Mouse (Mus musculus): Measurements from ENCODE around the gene Dnase2a. TPM values are rescaled to one million over a fixed set of nuclear protein-coding genes. Genes with fewer than 3 reads are reported as not detected.
"Not testable (repeated sequence)": the region's sequence is repeated elsewhere in the genome, so short reads cannot be mapped to it uniquely, and the experiment has no call there.

The Dnase2a gene
- polyA plus RNA-seq, 1 experiment from 2014 or later, result 10.1 TPM

DNA sequence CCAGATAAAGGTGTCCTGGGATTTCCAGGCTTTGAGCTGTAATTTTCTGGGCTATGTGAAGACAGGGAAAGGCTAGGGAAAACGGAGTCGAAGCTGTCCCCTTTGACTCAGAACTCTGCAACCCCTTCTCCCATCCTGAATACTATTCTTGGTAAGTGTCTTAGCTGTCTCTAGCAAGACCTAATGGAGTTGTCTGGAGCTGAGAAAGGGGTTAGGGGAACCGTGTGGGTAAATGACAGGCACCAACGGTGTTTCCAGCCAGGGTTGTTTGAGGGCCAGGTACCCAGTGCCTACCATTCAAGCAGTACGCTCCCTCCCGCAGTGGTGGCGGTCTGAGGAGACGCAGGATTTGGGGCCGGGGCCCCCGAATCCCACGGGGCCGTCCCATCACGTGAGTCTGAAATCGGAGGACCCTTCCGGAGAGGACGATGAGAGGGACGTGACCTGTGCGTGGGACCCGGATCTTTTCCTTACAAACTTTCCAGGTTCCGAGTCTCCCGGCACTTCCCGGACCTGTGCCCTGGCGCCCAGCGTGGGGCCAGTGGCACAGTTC is 5.9 kb upstream of the Dnase2a start:
- Histone ChIP-seq H3K9ac (ENCODE audit: low read depth, low read length) (peak overlapping the region; percentile 77), H3K27ac (replicated peaks; ENCODE audit: low read depth, low read length) (peak overlapping the region; percentile 59; the same call in 1 of the 2 replicates), H3K4me3 (ENCODE audit: low read depth, low read length) (peak overlapping the region; percentile 60), H3K36me3 (ENCODE audit: control insufficient read depth, insufficient read depth, low read length) (no peaks in the 10 kb centered on the region), H3K4me2 (ENCODE audit: low read depth, low read length) (peak overlapping the region; percentile 94), H3K9me3 (ENCODE audit: control insufficient read depth, low read length) (no peaks in the 10 kb centered on the region), H3K4me1 (ENCODE audit: control insufficient read depth, insufficient read depth, low read length) (no peaks in the 10 kb centered on the region), H3K27me3 (replicated peaks; ENCODE audit: control insufficient read depth, insufficient read depth, low read length) (no peaks in the 10 kb centered on the region)
- 6% methylated on average over 17 of the region's 24 CpGs for WGBS
- peak; percentile 35 for DNase-seq (ENCODE audit: low spot score)
- no peak; the same call in 1 of the 2 replicates for ATAC-seq (ENCODE audit: low read depth)

GRCm38 (mm10) chr8:84902920-84903661 is 5.3 kb upstream of the Dnase2a start:
- Histone ChIP-seq H3K4me3 (ENCODE audit: low read depth, low read length) (peak overlapping the region; percentile 60), H3K9me3 (ENCODE audit: control insufficient read depth, low read length) (no peaks in the 10 kb centered on the region), H3K27ac (replicated peaks; ENCODE audit: low read depth, low read length) (peak overlapping the region; percentile 59; the same call in 1 of the 2 replicates), H3K4me1 (ENCODE audit: control insufficient read depth, insufficient read depth, low read length) (no peaks in the 10 kb centered on the region), H3K4me2 (ENCODE audit: low read depth, low read length) (peak overlapping the region; percentile 94), H3K36me3 (ENCODE audit: control insufficient read depth, insufficient read depth, low read length) (no peaks in the 10 kb centered on the region), H3K27me3 (replicated peaks; ENCODE audit: control insufficient read depth, insufficient read depth, low read length) (no peaks in the 10 kb centered on the region), H3K9ac (ENCODE audit: low read depth, low read length) (peak overlapping the region; percentile 77)
- peak; percentile 90 for DNase-seq (ENCODE audit: low spot score)
- peak; percentile 91 for ATAC-seq (ENCODE audit: low read depth)
- under 1% methylated on average over 27 of the region's 68 CpGs for WGBS

- 0 out of 2 replicates have a peak, but pooled peaks cover under 1% of the 10 kb centered on the region for H3K27me3 ChIP-seq (replicated peaks; ENCODE audit: control insufficient read depth, insufficient read depth, low read length)
- H3K4me2 ChIP-seq (ENCODE audit: low read depth, low read length), result no peak overlapping the region
- DNase-seq (ENCODE audit: low spot score), result no peak
- H3K4me3 ChIP-seq (ENCODE audit: low read depth, low read length), result no peak overlapping the region
- no peak overlapping the region for H3K9ac ChIP-seq (ENCODE audit: low read depth, low read length)
- ATAC-seq (ENCODE audit: low read depth), result no peak
- peaks cover 5% of the 10 kb centered on the region; the same call in 1 of the 2 replicates for H3K4me1 ChIP-seq (ENCODE audit: control insufficient read depth, insufficient read depth, low read length)
- H3K36me3 ChIP-seq (ENCODE audit: control insufficient read depth, insufficient read depth, low read length), result no peaks in the 10 kb centered on the region
- WGBS, result 87% methylated on average over 7 of the region's 7 CpGs
- H3K9me3 ChIP-seq (ENCODE audit: control insufficient read depth, low read length), result no peaks in the 10 kb centered on the region
- no peak overlapping the region for H3K27ac ChIP-seq (replicated peaks; ENCODE audit: low read depth, low read length)
These were observed 4.0 kb upstream of the Dnase2a start for GRCm38 (mm10) chr8:84904351-84904750.

DNA sequence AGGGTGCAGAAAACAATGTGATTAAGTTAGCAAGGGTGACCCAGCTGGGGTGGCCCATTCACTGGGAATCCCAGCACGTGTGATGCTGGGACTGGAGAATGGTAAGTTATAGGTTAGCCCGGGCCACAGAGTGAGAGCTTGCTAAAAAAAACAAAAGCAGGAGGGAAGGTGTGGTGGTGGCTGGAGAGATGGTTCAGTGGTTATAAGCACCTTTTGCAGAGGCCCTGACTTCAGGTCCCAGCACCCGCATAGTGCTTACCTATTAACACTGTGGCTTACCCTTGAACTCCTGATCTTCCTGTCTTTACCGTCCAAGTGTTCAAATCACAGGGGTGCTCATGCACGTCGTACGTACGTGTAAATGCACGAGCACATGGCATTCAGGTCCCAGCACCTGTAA is 1.3 kb upstream of the Dnase2a start:
- H3K9me3 ChIP-seq (ENCODE audit: control insufficient read depth, low read length), result no peaks in the 10 kb centered on the region
- WGBS, result 91% methylated on average over 9 of the region's 9 CpGs
- H3K9ac ChIP-seq (ENCODE audit: low read depth, low read length), result no peak overlapping the region
- peaks cover 16% of the 10 kb centered on the region for H3K27me3 ChIP-seq (replicated peaks; ENCODE audit: control insufficient read depth, insufficient read depth, low read length)
- H3K36me3 ChIP-seq (ENCODE audit: control insufficient read depth, insufficient read depth, low read length), result no peaks in the 10 kb centered on the region
- H3K27ac ChIP-seq (replicated peaks; ENCODE audit: low read depth, low read length), result no peak overlapping the region
- H3K4me1 ChIP-seq (ENCODE audit: control insufficient read depth, insufficient read depth, low read length), result peaks cover 9% of the 10 kb centered on the region; the same call in 1 of the 2 replicates
- no peak for DNase-seq (ENCODE audit: low spot score)
- no peak overlapping the region for H3K4me3 ChIP-seq (ENCODE audit: low read depth, low read length)
- no peak overlapping the region for H3K4me2 ChIP-seq (ENCODE audit: low read depth, low read length)
- ATAC-seq (ENCODE audit: low read depth), result no peak

GRCm38 (mm10) chr8:84907493-84907892 is 867 bp upstream of the Dnase2a start:
- Histone ChIP-seq H3K4me2 (ENCODE audit: low read depth, low read length) (no peak overlapping the region), H3K9me3 (ENCODE audit: control insufficient read depth, low read length) (no peaks in the 10 kb centered on the region), H3K27ac (replicated peaks; ENCODE audit: low read depth, low read length) (no peak overlapping the region), H3K4me1 (ENCODE audit: control insufficient read depth, insufficient read depth, low read length) (peaks cover 9% of the 10 kb centered on the region; the same call in 1 of the 2 replicates), H3K27me3 (replicated peaks; ENCODE audit: control insufficient read depth, insufficient read depth, low read length) (peaks cover 21% of the 10 kb centered on the region), H3K36me3 (ENCODE audit: control insufficient read depth, insufficient read depth, low read length) (no peaks in the 10 kb centered on the region), H3K4me3 (ENCODE audit: low read depth, low read length) (no peak overlapping the region), H3K9ac (ENCODE audit: low read depth, low read length) (no peak overlapping the region)
- WGBS, result 72% methylated on average over 8 of the region's 8 CpGs
- no peak for DNase-seq (ENCODE audit: low spot score)
- ATAC-seq (ENCODE audit: low read depth), result no peak

DNA sequence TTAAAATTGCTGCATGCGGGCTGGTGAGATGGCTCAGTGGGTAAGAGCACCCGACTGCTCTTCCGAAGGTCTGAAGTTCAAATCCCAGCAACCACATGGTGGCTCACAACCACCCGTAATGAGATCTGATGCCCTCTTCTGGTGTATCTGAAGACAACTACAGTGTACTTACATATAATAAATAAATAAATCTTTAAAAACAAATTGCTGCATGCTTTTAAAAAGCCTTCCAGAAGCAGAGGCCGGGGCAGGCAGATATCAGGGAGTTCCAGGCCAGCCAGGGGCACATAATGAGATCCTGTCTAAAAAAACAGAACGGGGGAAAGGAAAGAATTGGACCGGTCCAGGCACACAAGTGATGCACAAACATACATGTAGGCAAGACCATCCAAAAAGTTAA is 381 bp upstream of the Dnase2a start:
- 23% methylated on average over 6 of the region's 7 CpGs for WGBS
- Histone ChIP-seq H3K9ac (ENCODE audit: low read depth, low read length) (peak overlapping the region; percentile 38; the same call in 1 of the 2 replicates), H3K4me2 (ENCODE audit: low read depth, low read length) (peak overlapping the region; percentile 85), H3K27me3 (replicated peaks; ENCODE audit: control insufficient read depth, insufficient read depth, low read length) (peaks cover 26% of the 10 kb centered on the region), H3K4me3 (ENCODE audit: low read depth, low read length) (peak overlapping the region; percentile 59)
- not testable (repeated sequence) for H3K4me1 ChIP-seq (ENCODE audit: control insufficient read depth, insufficient read depth, low read length); H3K9me3 ChIP-seq (ENCODE audit: control insufficient read depth, low read length); DNase-seq (ENCODE audit: low spot score); ATAC-seq (ENCODE audit: low read depth); H3K36me3 ChIP-seq (ENCODE audit: control insufficient read depth, insufficient read depth, low read length); H3K27ac ChIP-seq (replicated peaks; ENCODE audit: low read depth, low read length)

- DNase-seq (ENCODE audit: low spot score), result no peak
- Histone ChIP-seq H3K4me3 (ENCODE audit: low read depth, low read length) (peak overlapping the region; percentile 59), H3K27ac (replicated peaks; ENCODE audit: low read depth, low read length) (no peak overlapping the region), H3K4me1 (ENCODE audit: control insufficient read depth, insufficient read depth, low read length) (peaks cover 9% of the 10 kb centered on the region; the same call in 1 of the 2 replicates), H3K9me3 (ENCODE audit: control insufficient read depth, low read length) (peaks cover 5% of the 10 kb centered on the region; the same call in 1 of the 2 replicates), H3K9ac (ENCODE audit: low read depth, low read length) (peak overlapping the region; percentile 74), H3K27me3 (replicated peaks; ENCODE audit: control insufficient read depth, insufficient read depth, low read length) (peaks cover 34% of the 10 kb centered on the region), H3K4me2 (ENCODE audit: low read depth, low read length) (peak overlapping the region; percentile 85), H3K36me3 (ENCODE audit: control insufficient read depth, insufficient read depth, low read length) (no peaks in the 10 kb centered on the region)
- no peak for ATAC-seq (ENCODE audit: low read depth)
- WGBS, result 54% methylated on average over 18 of the region's 20 CpGs
These were observed 905 bp downstream of the Dnase2a start for GRCm38 (mm10) chr8:84909162-84909767.

- 51% methylated on average over 5 of the region's 5 CpGs for WGBS
- H3K4me2 ChIP-seq (ENCODE audit: low read depth, low read length), result 0 out of 2 replicates have a peak overlapping the region, but pooled peaks have one; percentile 85
- H3K4me3 ChIP-seq (ENCODE audit: low read depth, low read length), result no peak overlapping the region
- H3K9me3 ChIP-seq (ENCODE audit: control insufficient read depth, low read length), result peaks cover 5% of the 10 kb centered on the region; the same call in 1 of the 2 replicates
- H3K4me1 ChIP-seq (ENCODE audit: control insufficient read depth, insufficient read depth, low read length), result peaks cover 9% of the 10 kb centered on the region; the same call in 1 of the 2 replicates
- no peak overlapping the region for H3K27ac ChIP-seq (replicated peaks; ENCODE audit: low read depth, low read length)
- ATAC-seq (ENCODE audit: low read depth) (no peak), DNase-seq (ENCODE audit: low spot score) (no peak)
- no peaks in the 10 kb centered on the region for H3K36me3 ChIP-seq (ENCODE audit: control insufficient read depth, insufficient read depth, low read length)
- peaks cover 34% of the 10 kb centered on the region for H3K27me3 ChIP-seq (replicated peaks; ENCODE audit: control insufficient read depth, insufficient read depth, low read length)
- no peak overlapping the region for H3K9ac ChIP-seq (ENCODE audit: low read depth, low read length)
These were observed 1.6 kb downstream of the Dnase2a start for GRCm38 (mm10) chr8:84909949-84910348.

All from embryonic facial prominence, embryonic 14.5 days (tissue).